Mouse (Mus musculus): Measurements from ENCODE around the gene Trip13. TPM values are rescaled to one million over a fixed set of nuclear protein-coding genes. Genes with fewer than 3 reads are reported as not detected.

The Trip13 gene
- polyA plus RNA-seq (2012; rRNA removed): 5.0 and 5.3 TPM in 2 replicates

GRCm38 (mm10) chr13:73937321-73938176 is at the start of gene Trip13, which contains the start of gene Brd9:
Gene Trip13 (minus strand): TSS chr13:73937784.
Gene Brd9 (plus strand): TSS chr13:73937811.

DNA sequence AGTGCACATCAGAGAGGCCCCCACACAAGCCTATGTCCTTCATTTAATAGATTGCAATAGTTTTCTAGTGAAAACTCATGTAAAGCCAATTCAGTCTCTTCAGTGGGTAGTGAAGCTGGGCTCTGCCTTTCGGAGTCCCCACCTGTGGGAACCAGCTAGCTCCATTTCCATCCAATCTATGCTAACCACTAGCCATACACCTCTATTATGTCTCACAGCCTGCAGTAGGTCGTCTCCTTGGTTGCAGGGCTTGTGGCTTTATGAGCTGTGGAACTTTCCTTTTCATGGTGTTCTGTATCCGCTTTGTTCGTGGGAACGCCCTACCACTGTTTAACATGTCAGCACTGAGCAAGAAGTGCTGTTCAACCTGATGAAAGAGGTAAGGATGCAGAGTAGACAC is 26.0 kb upstream of the Trip13 start, which contains the start of gene Zdhhc11:
TSS of gene Zdhhc11 (plus strand) at position 301 of the 400 bp plus-strand sequence.

Other genes starting within 250 kb of the Trip13 start
- gene Slc6a19, start 232.9 kb downstream of the Trip13 start, polyA plus RNA-seq (2012; rRNA removed): 1.4 and 1.7 TPM in 2 replicates
- 14.3 and 16.5 TPM in 2 replicates for gene Slc12a7, start 204.7 kb downstream of the Trip13 start, polyA plus RNA-seq (2012; rRNA removed)
- 0.17 and 0.22 TPM in 2 replicates for gene Nkd2, start 90.2 kb downstream of the Trip13 start, polyA plus RNA-seq (2012; rRNA removed)
- 13.4 and 14.5 TPM in 2 replicates for gene Brd9, start within 50 bp of the Trip13 start, polyA plus RNA-seq (2012; rRNA removed)
- not detected in 2 replicates for gene Zdhhc11, start 26.1 kb upstream of the Trip13 start, polyA plus RNA-seq (2012; rRNA removed)
- gene Tppp, start 71.6 kb upstream of the Trip13 start, polyA plus RNA-seq (2012; rRNA removed): 1.2 and 1.4 TPM in 2 replicates
- gene Cep72, start 124.5 kb upstream of the Trip13 start, polyA plus RNA-seq (2012; rRNA removed): 3.1 and 3.5 TPM in 2 replicates
- 0.01 TPM in 1 of 2 replicates, not detected in the other for gene Slc9a3, start 183.7 kb upstream of the Trip13 start, polyA plus RNA-seq (2012; rRNA removed)